Mouse (Mus musculus) kidney, adult 9 months (tissue): ENCODE measurements around the gene Sema4b.

Source experiments
- DNase-seq: peaks from one replicate; pipeline ENCODE4 v3.0.0; 2022

Gene Sema4b

DNA sequence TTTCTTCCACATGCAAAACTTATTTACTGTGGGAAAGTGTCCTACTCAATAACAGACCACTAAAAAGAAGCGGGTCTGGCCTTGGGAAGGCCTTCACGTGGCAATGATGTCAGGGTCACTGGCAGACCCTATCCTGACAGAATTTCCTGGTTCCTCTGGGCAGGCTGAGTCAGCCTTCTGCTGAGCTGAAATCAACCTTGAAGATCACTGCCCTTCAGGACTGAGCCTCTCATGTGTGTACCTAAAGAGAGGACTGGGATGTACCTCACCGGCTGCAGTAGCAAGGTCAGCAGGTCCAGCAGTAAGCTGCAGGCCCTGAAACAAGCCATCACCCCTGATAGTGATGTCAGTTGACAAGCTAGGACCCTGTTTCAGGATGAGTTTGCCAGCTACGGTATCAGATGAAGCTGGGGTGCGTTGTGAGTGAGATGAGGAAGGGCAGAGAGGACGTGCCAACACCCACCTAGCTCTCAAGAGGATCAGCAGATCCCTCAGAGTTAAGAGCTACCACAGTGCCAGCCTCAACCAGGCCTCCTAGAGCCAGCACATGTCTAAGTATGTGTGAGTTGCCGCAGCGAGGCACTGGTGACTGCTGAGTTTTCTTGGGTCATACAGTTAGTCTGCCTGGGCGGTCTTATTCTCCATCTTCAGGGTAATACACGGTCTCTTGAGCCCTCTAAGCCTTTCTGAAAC lies 8.5 kb upstream of the Sema4b start:
- no peak for DNase-seq

DNA sequence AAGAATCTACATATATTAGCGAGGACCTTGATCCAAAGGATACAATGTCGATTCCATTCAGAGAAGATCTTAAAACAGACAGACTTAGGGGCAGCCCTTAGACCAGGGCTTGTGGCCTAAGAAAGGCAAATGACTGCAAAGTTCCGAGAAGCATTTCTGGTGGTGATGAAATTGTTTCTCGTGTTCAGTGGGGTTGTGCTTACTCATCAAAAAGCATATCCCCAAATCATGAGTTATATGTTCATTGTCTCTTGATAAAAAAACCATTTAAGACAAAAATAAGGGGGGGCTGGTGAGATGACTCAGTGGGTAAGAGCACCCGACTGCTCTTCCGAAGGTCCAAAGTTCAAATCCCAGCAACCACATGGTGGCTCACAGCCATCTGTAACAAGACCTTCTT lies 7.3 kb upstream of the Sema4b start:
- DNase-seq, result no peak

DNA sequence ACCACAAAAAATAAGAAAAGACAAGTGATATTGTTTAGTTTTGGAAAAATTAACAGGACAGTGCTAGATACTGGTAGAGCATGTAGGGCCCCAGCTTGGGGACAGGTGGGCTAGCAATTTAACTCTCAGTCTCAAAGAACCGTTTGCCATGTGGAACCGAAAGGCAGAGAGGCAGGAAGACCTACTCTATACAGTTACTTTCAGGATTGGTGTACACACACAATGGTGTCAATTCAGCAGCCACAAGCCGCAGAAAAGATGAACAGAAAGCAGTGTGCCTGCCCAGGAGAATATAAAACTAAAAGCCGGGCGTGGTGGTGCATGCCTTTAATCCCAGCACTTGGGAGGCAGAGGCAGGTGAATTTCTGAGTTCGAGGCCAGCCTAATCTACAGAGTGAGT lies 6.9 kb upstream of the Sema4b start:
- DNase-seq, result no peak

DNA sequence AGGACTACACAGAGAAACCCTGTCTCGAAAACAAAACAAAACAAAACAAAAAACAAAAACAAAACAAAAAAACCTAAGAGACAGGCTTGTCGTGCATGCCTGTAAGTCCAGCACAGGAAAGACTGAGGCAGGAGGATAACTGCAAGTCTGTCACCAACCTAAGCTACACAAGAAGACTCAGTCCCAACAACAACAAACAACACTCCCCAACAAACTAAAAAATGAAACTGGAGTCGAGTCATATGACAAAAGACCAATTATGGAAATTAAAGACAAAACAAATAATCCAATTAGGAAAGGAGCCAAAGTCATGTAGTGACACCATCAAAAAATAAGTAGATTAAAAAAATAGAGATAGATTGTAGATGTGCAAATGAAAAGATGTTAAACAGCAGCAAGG lies 6.4 kb upstream of the Sema4b start:
- no peak for DNase-seq

DNA sequence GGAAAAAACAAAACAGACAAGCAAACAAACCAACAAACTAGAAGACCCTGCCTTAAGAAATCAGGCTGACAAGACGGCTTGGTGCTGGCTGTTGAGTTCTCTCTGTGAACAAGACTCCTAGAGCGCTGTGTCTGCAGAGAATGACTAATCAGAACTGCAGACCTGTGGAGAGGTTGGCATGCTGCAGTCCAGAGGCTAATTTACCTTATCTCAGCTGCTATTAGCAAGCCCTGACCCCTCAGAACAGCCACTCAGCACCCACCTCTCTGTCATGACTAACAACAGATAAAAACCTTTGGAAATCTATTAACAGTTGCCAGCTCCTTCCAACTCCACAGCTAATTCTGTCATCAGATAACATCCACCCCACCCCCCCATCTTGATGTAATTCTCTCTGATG lies 5.6 kb upstream of the Sema4b start:
- DNase-seq, result no peak

DNA sequence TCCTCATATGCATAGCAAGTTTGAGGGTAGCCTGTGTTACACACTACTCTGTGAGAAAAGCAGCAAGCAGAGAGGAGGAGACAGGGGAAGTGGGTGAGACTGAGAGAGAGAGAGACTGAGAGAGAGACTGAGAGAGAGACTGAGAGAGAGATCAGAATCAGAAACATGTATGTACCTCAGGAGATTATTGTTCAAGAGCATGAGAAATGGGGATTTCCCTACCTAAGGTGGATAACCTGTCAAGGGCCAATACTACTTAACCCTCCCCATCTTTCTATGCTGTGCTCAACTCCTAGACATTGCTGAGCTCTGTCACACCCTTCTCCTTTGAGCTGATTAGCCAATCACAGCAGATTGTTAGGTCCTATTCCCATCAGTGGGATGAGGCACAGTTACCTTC lies 4.5 kb upstream of the Sema4b start:
- DNase-seq, result no peak

DNA sequence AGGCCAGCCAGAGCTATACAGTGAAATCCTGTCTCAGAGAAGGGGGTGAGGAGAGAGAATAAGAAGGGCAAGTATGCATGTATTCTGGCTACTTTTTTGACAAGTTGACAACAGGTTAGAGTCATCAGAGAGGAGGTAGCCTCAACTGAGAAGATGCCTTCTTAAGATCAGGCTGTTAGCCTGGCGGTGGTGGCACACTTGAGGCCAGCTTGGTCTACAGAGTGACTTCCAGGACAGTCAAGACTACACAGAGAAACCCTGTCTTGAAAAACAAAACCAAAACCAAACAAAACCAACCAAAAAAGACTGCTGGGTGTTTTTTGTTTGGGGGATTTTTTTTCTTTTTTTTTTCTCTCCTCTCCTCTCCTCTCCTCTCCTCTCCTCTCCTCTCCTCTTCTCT lies 3.2 kb upstream of the Sema4b start:
- DNase-seq, result no peak

DNA sequence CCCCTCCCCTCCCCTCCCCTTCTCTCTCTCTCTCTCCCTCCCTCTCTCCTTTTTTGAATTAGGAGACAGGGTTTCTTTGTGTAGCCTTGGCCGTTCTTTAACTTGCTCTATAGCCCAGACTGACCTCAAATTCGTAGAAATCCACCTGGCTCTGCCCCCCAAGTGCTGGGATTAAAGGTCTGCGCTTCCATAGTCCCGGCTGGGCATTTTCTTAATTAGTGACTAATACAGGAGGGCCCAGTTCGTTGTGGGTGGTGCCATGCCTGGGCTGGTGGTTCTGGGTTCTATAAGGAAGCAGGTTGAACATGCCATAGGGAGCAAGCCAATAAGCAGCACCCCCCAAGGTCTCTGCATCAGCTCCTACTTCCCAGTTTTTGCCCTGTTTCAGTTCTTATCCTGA lies 2.7 kb upstream of the Sema4b start:
- peak; percentile 64 for DNase-seq

DNA sequence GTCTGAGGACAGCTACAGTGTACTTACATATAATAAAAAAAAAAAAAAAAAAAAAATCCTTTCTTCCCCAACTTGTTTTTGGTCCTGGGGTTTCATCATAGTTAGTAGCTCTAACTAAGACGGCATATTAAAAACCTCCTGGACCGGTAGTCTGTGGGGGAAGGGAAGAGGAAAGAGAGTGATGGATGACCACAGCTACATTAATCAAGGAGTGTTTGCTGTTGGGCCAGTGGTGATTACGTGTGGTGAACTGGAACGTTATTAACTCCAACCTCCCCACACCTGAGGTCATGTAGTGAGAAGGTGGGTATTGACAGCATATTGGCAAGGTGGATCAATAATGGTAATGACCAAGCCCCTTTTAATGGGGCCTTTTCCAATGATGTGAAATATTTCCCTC lies 2.1 kb upstream of the Sema4b start:
- peak; percentile 58 for DNase-seq

DNA sequence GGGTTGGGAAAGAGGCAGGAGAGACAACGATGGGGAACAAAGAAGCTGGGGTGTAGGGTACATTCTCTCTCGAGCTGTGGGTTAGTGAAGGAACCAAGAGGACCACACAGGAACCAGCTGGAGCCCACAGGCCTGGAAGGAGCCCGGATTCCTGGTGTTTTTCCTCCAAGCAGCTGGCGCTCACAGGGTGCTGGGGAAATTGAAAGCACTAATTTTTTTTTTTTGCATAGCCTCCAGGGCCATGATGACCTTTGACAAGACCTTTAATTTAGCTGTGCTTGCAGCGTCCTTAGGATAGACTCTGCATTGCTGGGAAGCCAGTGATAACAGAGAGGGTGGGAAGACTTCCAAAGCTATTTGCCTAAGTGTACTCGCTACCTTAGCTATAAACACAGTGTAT lies 1.7 kb upstream of the Sema4b start:
- peak; percentile 59 for DNase-seq

DNA sequence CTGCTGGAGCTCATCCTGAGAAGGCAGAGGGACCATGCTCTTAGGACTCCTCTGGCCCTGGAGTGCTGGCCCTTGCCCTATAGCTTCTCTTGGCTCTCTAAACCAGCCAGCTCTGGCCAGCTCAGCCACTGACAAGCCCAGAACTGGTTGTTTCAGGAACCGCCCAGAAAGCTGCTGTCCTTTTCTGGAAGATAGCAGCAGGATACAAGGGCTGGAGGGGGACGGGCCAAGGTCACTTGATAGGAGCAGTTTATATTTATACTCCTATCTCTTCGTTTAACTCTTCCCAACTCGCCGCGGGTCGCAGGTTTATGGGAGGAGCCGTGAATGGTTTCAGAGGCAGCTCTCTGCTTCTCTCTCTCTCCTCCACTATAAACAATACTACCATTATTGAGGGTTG lies 620 bp upstream of the Sema4b start:
- DNase-seq, result peak; percentile 86

DNA sequence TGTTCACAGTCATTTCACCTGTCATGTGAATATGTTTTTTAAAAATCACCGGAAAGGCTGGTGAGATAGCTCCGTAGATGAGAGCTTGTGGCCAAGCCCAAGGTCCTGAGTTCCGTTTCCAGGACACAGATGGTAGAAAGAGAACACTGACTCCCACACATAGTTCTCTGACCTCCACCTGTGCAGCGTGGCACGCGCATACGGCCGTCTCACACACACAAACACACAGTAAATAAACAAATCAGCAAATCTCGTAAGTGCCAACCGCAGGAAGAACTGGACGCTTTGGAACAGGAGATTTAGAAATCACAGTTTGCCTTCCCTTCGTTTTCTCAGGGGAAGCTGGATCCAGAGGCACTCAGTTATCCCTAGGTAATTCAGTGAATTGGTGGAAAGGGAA lies 860 bp downstream of the Sema4b start:
- DNase-seq, result no peak

DNA sequence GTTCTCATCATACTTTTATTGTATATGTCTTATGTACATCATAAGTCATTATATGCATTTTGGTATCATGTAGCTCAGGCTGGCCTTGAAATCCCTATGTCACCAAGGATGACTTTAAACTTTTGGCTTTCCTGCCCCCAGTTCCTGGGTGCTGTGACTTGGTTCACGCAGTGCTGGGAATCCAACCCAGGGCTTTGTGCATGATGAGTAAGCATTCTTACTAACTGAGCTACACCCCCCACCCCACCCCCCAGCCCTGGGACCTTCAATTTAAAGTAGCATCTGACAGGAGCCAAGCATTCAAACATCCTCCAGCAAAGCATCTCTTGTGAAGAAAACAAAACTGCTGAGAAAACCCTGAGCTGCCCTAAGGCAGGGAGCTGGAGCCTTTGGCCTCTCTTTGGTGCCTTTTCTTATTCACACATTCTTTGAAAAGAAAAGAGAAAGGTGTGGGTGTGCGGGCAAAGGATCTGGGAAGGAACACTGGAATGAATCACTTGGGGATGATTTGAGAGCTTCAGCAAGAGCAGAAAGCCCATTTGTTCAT lies 2.0 kb downstream of the Sema4b start:
- DNase-seq, result no peak

DNA sequence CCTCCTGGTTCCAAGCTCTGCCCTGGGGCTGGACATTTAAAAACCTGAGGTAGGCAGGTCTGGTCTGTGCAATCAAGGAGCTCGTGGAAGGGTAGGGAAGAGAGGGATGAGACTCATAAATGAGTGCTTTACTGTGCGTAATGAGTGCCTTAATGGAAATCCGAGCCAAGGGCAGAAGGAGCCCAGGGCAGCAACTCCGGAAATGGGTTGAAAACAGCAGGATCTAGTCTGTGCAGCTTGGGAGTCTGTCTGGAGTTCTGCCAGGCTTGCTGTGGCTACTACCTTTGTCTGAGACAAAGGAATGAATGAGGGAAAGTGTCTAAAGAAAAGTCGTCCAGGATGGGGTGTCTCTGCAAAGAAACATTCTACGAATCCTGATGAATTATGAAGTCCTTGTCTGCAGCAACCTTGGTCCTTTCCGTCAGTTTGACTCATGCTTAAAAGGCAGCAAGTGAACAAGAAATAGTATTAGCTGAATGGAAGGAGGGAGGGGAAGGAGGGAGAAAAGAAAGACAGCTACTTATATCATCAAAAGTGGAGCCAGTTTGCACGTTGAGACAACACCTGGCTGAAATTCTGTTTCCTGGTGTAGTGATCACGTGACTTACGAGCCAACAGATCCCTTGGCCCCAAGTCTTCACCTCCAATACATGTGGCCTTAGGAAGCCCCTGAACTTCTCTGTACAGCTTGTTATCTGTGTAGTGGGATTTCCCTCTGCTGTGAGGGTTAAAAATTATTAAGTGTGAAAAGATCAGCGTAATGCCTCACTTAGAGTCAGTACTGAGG lies 2.7 kb downstream of the Sema4b start:
- DNase-seq, result no peak

DNA sequence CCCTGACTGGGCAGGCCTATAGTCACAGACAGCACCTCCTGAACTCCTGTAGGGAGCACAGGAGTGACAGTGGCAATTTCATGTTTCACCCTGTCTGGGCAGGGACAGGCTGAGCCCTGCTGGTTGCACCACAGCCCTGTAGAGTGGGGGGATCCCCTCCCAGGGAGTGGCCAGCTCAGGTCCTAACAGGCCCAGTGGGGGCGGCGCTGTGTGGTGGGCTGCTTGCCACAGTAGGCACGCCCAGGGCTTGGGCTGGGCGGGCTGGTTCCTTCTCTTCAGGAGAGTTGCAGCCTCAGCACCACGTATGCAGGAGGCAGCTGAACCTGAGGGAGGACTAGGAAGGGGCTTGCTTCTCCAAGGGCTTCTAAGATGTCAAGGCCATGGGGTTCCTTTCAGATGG lies 4.8 kb downstream of the Sema4b start:
- peak; percentile 66 for DNase-seq

DNA sequence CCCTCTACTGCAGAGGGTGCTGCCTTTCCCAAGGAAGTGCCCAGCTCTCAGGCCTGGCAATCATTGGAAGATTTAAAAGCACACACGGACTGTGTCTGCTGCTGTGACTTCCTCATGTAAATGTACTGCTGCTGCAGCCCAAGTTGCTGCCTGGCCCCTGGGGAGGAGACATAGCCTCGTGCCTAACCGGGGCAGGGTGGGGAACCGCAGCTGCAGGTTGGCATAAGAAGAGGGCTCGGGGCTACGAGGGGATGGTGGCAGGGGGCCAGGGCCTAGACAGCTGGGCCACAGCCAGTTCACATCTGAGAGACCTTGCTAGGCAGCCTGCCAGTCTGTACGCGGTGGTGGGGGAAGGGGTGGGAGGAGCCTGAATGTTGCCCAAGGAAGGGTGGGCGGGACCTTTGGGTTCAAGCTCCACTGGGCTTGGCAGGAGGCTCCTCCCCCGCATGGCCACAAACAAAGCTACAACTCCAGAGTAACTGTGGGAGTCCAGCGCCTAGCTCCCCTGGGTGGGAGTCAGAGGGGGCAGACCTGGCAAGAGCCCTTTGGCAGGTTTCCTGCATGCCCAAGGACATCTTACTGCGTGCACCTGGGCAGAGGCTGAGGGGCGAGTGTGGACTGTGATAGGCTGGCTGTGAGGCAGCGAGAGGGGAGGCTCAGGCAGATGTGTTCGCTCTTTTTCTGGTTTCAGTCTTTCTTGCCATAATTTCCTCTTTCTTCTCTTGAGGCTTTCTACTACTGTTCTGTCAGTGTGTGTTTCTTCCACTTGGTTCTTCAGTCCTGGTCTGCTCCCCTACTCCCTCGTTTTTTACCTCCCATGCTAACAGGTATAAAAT lies 5.8 kb downstream of the Sema4b start:
- peak; percentile 96 for DNase-seq

DNA sequence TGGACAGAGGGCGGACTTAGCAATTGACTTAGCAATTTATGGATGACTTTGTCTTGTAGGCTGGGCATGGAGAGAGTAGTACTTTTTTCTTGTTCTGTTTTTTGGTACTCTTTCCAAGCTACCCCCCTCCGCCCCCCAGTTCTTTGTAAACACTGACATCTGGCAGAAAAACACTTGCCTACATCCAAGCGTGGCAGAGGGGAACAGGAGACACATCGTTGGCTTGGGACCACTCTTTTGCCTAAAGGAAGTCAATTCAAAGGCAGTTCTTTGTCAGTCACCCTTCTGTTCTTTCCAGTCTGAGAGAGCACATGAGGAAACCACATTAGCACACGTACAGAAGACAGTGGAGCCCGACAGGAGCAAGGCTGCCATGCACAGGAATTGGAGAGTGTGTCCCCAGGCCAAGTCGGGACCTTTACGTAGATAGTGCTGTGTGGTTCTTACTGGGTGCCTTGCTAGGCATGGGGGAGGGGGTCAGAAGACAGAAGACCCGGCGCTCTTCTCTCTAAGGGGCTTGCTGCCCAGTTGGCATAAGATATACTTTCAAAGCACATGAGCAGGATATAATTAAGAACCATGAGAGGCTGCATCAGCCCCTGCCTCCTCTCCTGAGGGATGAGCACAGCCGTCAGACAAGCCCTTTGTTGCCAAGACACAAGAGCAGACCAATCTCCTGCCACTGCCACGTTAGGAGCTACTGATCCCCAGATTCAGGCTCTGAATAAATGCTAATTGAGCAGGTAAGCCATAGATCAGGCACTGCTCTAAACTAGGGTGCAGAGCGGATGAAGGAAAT lies 7.5 kb downstream of the Sema4b start:
- DNase-seq, result no peak

DNA sequence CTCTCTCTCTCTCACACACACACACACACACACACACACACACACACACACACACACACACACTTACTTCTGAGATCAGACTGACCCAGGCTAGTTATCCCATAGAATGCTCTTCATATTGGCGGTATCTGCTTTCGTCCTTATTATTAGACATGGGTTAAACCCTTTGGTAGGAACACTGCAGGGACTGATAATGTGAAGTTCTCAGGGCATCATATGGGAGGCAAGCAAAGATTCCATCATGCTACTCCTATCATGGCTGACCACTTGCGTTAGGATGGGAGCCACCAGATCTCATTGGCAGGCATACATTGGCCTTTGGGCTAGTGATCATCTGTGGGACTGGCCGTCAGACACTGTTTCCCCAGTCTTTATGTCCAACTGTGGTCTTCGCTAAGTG lies 8.5 kb downstream of the Sema4b start:
- no peak for DNase-seq

DNA sequence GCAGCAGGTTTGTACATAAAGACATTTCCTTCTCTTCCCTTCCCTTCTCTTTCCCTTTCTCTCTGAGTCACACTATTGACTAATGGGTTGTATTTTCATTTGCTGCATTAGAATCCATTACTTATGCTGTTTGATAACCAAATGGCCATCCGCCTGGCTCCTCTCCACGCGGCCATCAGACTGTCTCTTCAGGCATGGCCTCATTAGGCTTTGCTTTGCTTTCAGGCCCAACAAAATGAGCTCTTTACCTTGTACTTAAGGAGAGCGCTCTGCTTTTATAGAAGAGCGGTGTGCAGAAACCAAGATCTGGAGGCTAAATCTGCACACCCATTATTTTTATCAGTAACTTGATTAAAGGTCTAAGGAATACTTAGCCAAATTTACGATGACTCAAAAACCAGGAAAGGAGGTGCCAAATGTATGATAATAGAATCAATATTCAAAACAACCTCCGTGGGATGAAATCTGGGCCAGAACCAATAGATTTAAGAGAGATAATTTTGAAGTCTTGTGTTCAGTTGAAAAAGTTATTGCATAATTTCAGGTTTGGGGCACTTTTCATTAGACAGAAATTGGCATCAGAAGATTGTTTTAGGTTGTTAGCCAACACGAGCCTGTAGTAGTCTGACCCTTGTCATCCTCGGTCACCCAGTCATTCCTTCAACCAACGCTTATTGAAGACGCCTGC lies 9.1 kb downstream of the Sema4b start:
- no peak for DNase-seq

DNA sequence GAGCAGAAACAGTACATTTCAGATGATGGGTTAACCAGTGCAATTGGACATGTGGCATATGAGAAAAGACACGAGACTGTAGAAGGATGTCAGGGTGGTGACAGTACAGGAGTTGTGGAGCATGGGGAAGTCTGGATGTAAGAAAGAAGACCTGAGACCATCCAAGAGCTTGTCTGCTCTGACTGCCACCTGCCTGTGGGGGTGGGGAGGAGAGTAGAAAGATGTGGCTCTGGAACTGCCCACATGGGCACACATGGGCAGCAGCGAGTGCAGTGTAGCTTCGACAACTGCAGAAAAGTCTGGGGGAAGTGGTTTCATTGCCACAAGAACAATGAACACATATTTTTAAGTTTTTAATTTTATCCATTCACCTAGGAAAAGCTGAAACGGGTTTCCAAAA lies 10.7 kb downstream of the Sema4b start:
- no peak for DNase-seq

DNA sequence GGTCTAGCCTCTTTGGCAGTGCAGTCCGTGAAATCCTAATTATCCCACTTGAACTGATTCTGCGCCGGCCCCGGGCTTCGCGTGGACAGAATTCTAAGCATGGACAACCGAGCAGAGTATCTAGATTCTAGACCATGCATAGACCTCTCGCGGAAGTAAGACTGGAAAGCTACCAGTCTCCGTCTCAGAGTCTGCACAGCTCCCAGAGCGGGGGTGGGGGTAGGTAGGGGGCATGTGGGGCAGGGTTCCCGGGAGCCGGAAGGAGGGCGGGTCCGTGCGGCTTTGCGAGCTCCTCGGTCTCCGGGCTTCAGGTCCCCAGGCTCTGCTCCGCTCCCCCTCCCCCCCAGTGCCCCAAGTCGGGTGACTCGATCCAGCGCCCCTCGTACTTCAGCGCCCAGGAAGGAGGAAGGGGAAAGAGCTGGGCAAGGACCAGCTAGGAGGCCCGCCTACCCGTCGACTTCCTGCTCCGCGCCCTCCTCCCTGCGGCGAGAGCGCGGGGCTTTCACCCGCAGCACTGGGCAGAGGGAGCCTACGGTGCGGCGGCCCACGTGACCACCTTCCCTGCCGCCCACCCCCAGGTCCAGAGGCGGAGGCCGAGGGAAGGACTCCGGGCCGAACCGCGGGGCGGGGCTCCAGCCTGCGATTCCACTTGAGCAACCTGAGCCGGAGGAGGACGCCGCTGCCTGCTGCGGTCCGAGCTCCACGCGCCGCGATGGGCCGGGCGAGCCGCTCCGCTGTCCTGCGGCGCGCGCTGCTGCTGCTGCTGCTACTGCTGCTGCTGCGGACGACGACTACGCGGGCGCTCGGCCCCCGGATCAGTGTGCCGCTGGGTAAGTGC lies 11.5 kb downstream of the Sema4b start:
- peak; percentile 85 for DNase-seq
